Mouse (Mus musculus): ENCODE results near the gene Bckdha. TPM values are rescaled to one million over a fixed set of nuclear protein-coding genes. Genes with fewer than 3 reads are reported as not detected.

The Bckdha gene
- polyA plus RNA-seq, 1 experiment from 2014 or later = 39.2 TPM

- Histone ChIP-seq H3K27ac (ENCODE audit: low read depth, low read length) (no peak overlapping the region), H3K9me3 (ENCODE audit: control insufficient read depth, low read length) (no peaks in the 10 kb centered on the region), H3K9ac (replicated peaks; ENCODE audit: low read depth, low read length) (no peak overlapping the region), H3K27me3 (ENCODE audit: control insufficient read depth, insufficient read depth, low read length) (no peaks in the 10 kb centered on the region), H3K4me3 (ENCODE audit: low read depth, low read length) (no peak overlapping the region), H3K36me3 (ENCODE audit: control insufficient read depth, insufficient read depth, low read length) (no peaks in the 10 kb centered on the region), H3K4me1 (ENCODE audit: control insufficient read depth, insufficient read depth, low read length) (peaks cover 10% of the 10 kb centered on the region), H3K4me2 (ENCODE audit: low read depth, low read length) (no peak overlapping the region)
- no peak for ATAC-seq (ENCODE audit: low read depth)
- 77% methylated on average over 11 of the region's 11 CpGs for WGBS
Observed at GRCm38 (mm10) chr7:25655601-25656428, 3.0 kb downstream of the Bckdha start.

- ATAC-seq (ENCODE audit: low read depth) = no peak
- WGBS = 92% methylated on average over 12 of the region's 12 CpGs
- no peaks in the 10 kb centered on the region; the same call in 1 of the 2 replicates for H3K4me1 ChIP-seq (ENCODE audit: control insufficient read depth, insufficient read depth, low read length)
Observed at GRCm38 (mm10) chr7:25652244-25652759, 6.5 kb downstream of the Bckdha start.

GRCm38 (mm10) chr7:25651281-25651680, 7.5 kb downstream of the Bckdha start:
- ATAC-seq (ENCODE audit: low read depth) = no peak
- no peak overlapping the region for H3K9ac ChIP-seq (replicated peaks; ENCODE audit: low read depth, low read length)
- H3K4me3 ChIP-seq (ENCODE audit: low read depth, low read length) = no peak overlapping the region
- H3K27me3 ChIP-seq (ENCODE audit: control insufficient read depth, insufficient read depth, low read length) = no peaks in the 10 kb centered on the region
- H3K9me3 ChIP-seq (ENCODE audit: control insufficient read depth, low read length) = no peaks in the 10 kb centered on the region
- no peaks in the 10 kb centered on the region for H3K36me3 ChIP-seq (ENCODE audit: control insufficient read depth, insufficient read depth, low read length)
- H3K4me1 ChIP-seq (ENCODE audit: control insufficient read depth, insufficient read depth, low read length) = no peaks in the 10 kb centered on the region
- 83% methylated on average over 8 of the region's 8 CpGs for WGBS
- H3K4me2 ChIP-seq (ENCODE audit: low read depth, low read length) = no peak overlapping the region
- H3K27ac ChIP-seq (ENCODE audit: low read depth, low read length) = no peak overlapping the region

More at GRCm38 (mm10) chr7:25652244-25652759, 6.5 kb downstream of the Bckdha start:
- H3K9me3 ChIP-seq (ENCODE audit: control insufficient read depth, low read length) = no peaks in the 10 kb centered on the region
- H3K27me3 ChIP-seq (ENCODE audit: control insufficient read depth, insufficient read depth, low read length) = no peaks in the 10 kb centered on the region
- H3K4me2 ChIP-seq (ENCODE audit: low read depth, low read length) = no peak overlapping the region
- no peak overlapping the region for H3K27ac ChIP-seq (ENCODE audit: low read depth, low read length)
- H3K4me3 ChIP-seq (ENCODE audit: low read depth, low read length) = no peak overlapping the region
- H3K36me3 ChIP-seq (ENCODE audit: control insufficient read depth, insufficient read depth, low read length) = no peaks in the 10 kb centered on the region
- no peak overlapping the region for H3K9ac ChIP-seq (replicated peaks; ENCODE audit: low read depth, low read length)

- 89% methylated on average over 5 of the region's 5 CpGs for WGBS
- no peak for ATAC-seq (ENCODE audit: low read depth)
- no peaks in the 10 kb centered on the region for H3K36me3 ChIP-seq (ENCODE audit: control insufficient read depth, insufficient read depth, low read length)
- H3K27ac ChIP-seq (ENCODE audit: low read depth, low read length) = no peak overlapping the region
- H3K27me3 ChIP-seq (ENCODE audit: control insufficient read depth, insufficient read depth, low read length) = no peaks in the 10 kb centered on the region
- no peaks in the 10 kb centered on the region for H3K9me3 ChIP-seq (ENCODE audit: control insufficient read depth, low read length)
- no peak overlapping the region for H3K4me3 ChIP-seq (ENCODE audit: low read depth, low read length)
- no peak overlapping the region for H3K4me2 ChIP-seq (ENCODE audit: low read depth, low read length)
- no peak overlapping the region for H3K9ac ChIP-seq (replicated peaks; ENCODE audit: low read depth, low read length)
- H3K4me1 ChIP-seq (ENCODE audit: control insufficient read depth, insufficient read depth, low read length) = no peaks in the 10 kb centered on the region
Observed at GRCm38 (mm10) chr7:25649839-25650238, 8.9 kb downstream of the Bckdha start.

GRCm38 (mm10) chr7:25647574-25648123, 11.1 kb downstream of the Bckdha start:
- no peaks in the 10 kb centered on the region for H3K4me1 ChIP-seq (ENCODE audit: control insufficient read depth, insufficient read depth, low read length)
- 56% methylated on average over 5 of the region's 5 CpGs for WGBS
- ATAC-seq (ENCODE audit: low read depth) = no peak
- H3K4me3 ChIP-seq (ENCODE audit: low read depth, low read length) = no peak overlapping the region
- H3K9ac ChIP-seq (replicated peaks; ENCODE audit: low read depth, low read length) = no peak overlapping the region
- no peaks in the 10 kb centered on the region for H3K9me3 ChIP-seq (ENCODE audit: control insufficient read depth, low read length)
- no peak overlapping the region for H3K4me2 ChIP-seq (ENCODE audit: low read depth, low read length)
- no peaks in the 10 kb centered on the region for H3K36me3 ChIP-seq (ENCODE audit: control insufficient read depth, insufficient read depth, low read length)
- no peaks in the 10 kb centered on the region for H3K27me3 ChIP-seq (ENCODE audit: control insufficient read depth, insufficient read depth, low read length)
- no peak overlapping the region for H3K27ac ChIP-seq (ENCODE audit: low read depth, low read length)

- Histone ChIP-seq H3K4me1 (ENCODE audit: control insufficient read depth, insufficient read depth, low read length) (no peaks in the 10 kb centered on the region), H3K36me3 (ENCODE audit: control insufficient read depth, insufficient read depth, low read length) (no peaks in the 10 kb centered on the region), H3K9ac (replicated peaks; ENCODE audit: low read depth, low read length) (no peak overlapping the region), H3K9me3 (ENCODE audit: control insufficient read depth, low read length) (no peaks in the 10 kb centered on the region), H3K4me3 (ENCODE audit: low read depth, low read length) (no peak overlapping the region), H3K27ac (ENCODE audit: low read depth, low read length) (no peak overlapping the region), H3K27me3 (ENCODE audit: control insufficient read depth, insufficient read depth, low read length) (no peaks in the 10 kb centered on the region), H3K4me2 (ENCODE audit: low read depth, low read length) (no peak overlapping the region)
- ATAC-seq (ENCODE audit: low read depth) = no peak
- WGBS = 62% methylated on average over 14 of the region's 14 CpGs
Observed at GRCm38 (mm10) chr7:25645074-25645473, 13.7 kb downstream of the Bckdha start.

GRCm38 (mm10) chr7:25644631-25645030, 14.2 kb downstream of the Bckdha start:
- Histone ChIP-seq H3K27ac (ENCODE audit: low read depth, low read length) (no peak overlapping the region), H3K27me3 (ENCODE audit: control insufficient read depth, insufficient read depth, low read length) (no peaks in the 10 kb centered on the region), H3K9me3 (ENCODE audit: control insufficient read depth, low read length) (no peaks in the 10 kb centered on the region), H3K4me2 (ENCODE audit: low read depth, low read length) (no peak overlapping the region), H3K4me1 (ENCODE audit: control insufficient read depth, insufficient read depth, low read length) (no peaks in the 10 kb centered on the region), H3K36me3 (ENCODE audit: control insufficient read depth, insufficient read depth, low read length) (no peaks in the 10 kb centered on the region), H3K4me3 (ENCODE audit: low read depth, low read length) (no peak overlapping the region), H3K9ac (replicated peaks; ENCODE audit: low read depth, low read length) (no peak overlapping the region)
- ATAC-seq (ENCODE audit: low read depth) = no peak
- 93% methylated on average over 4 of the region's 4 CpGs for WGBS

GRCm38 (mm10) chr7:25644136-25644535, 14.6 kb downstream of the Bckdha start:
- no peak overlapping the region for H3K27ac ChIP-seq (ENCODE audit: low read depth, low read length)
- no peaks in the 10 kb centered on the region for H3K4me1 ChIP-seq (ENCODE audit: control insufficient read depth, insufficient read depth, low read length)
- 90% methylated on average over 10 of the region's 10 CpGs for WGBS
- no peak overlapping the region for H3K9ac ChIP-seq (replicated peaks; ENCODE audit: low read depth, low read length)
- no peaks in the 10 kb centered on the region for H3K9me3 ChIP-seq (ENCODE audit: control insufficient read depth, low read length)
- no peak overlapping the region for H3K4me3 ChIP-seq (ENCODE audit: low read depth, low read length)
- H3K4me2 ChIP-seq (ENCODE audit: low read depth, low read length) = no peak overlapping the region
- no peaks in the 10 kb centered on the region for H3K36me3 ChIP-seq (ENCODE audit: control insufficient read depth, insufficient read depth, low read length)
- H3K27me3 ChIP-seq (ENCODE audit: control insufficient read depth, insufficient read depth, low read length) = no peaks in the 10 kb centered on the region
- ATAC-seq (ENCODE audit: low read depth) = no peak

- no peak overlapping the region for H3K4me2 ChIP-seq (ENCODE audit: low read depth, low read length)
- H3K9me3 ChIP-seq (ENCODE audit: control insufficient read depth, low read length) = no peaks in the 10 kb centered on the region
- H3K27me3 ChIP-seq (ENCODE audit: control insufficient read depth, insufficient read depth, low read length) = no peaks in the 10 kb centered on the region
- no peaks in the 10 kb centered on the region for H3K4me1 ChIP-seq (ENCODE audit: control insufficient read depth, insufficient read depth, low read length)
- H3K27ac ChIP-seq (ENCODE audit: low read depth, low read length) = no peak overlapping the region
- H3K36me3 ChIP-seq (ENCODE audit: control insufficient read depth, insufficient read depth, low read length) = peaks cover 7% of the 10 kb centered on the region; the same call in 1 of the 2 replicates
- H3K9ac ChIP-seq (replicated peaks; ENCODE audit: low read depth, low read length) = no peak overlapping the region
- no peak for ATAC-seq (ENCODE audit: low read depth)
- WGBS = 91% methylated on average over 4 of the region's 4 CpGs
- H3K4me3 ChIP-seq (ENCODE audit: low read depth, low read length) = no peak overlapping the region
Observed at GRCm38 (mm10) chr7:25639754-25640153, 19.0 kb downstream of the Bckdha start.
